Mouse (Mus musculus): Measurements from ENCODE around the gene Lgr5. TPM values are rescaled to one million over a fixed set of nuclear protein-coding genes. Genes with fewer than 3 reads are reported as not detected.

Gene Lgr5
- total RNA-seq, 2 experiments from 2014 or later: not detected

DNA sequence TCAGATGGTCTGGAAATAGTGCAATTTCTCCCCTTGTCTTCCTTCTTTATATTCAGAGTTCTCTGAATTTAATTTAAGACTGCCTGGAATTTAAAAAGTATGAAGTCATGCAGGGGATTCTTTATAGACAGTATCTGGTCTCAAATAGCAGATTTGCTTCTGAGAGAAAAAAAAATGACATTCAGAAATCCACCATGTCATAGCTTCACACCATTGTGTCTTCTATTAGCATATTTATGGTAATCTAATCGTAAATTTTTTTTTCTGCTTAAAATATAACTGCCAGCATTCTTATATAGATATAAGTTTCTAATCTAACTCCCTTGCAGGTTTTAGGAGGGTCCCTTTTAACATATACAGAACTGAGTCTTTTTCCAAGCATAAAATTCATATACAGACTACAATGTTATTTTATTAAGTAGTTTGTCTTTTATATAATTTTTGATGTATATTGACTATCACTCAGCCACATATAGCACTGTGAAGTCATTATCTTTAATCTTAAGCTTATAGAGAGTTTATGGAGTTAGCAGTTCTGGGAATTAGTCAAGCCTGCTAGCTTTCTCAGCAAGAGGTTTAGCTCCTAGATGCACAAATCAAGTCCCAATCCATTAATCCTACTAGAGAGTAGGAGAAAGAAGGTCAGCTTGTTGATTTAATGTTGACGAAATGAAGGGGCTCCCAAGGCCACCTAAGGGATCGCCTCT is 15.7 kb downstream of the Lgr5 start:
- ATAC-seq (replicated peaks; ENCODE audit: low FRiP score, poor library complexity, severe bottlenecking): no peak

DNA sequence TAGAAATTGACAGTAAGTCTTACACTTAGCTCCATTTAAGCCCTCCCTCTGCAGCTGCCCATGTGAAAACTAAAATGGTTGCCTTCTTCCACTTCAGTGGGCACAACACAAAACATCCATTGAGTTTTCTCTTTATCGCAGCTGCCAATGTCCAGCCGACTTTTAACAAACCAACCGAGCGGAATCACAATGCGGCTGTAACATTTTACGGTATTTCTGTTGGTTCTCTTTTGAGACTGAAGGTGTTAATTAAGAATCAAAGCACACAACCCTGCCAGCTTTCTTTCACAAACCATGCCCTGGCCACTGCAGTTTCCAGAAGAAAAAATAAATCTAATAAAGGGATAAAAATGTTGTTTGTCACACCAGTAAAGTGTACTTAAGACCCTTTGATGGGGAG is 16.3 kb downstream of the Lgr5 start:
- ATAC-seq (replicated peaks; ENCODE audit: low FRiP score, poor library complexity, severe bottlenecking): no peak

DNA sequence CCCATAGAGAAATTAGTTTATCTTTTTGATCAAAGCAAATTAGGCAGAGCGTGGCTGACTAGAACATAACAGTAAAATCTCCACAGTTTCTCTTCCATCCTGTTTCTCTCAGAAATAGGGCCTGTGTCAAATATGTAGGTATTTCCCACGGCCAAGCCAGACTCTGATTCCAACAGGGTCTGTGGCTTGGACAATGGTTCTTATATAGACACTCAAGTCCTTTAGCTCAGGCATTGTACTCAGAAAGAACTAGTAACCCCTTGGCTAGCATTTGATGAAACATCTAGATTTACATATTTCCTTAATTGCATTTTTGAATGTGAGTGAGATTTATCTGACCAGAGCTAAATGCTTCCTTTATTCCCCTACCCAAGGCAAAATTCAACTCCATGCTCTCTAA is 17.0 kb downstream of the Lgr5 start:
- no peak for ATAC-seq (replicated peaks; ENCODE audit: low FRiP score, poor library complexity, severe bottlenecking)

- no peak for ATAC-seq (replicated peaks; ENCODE audit: low FRiP score, poor library complexity, severe bottlenecking)
These were observed 17.7 kb downstream of the Lgr5 start, which contains the start of gene A930009A15Rik for GRCm38 (mm10) chr10:115569712-115570491. Gene A930009A15Rik (plus strand): TSS chr10:115569986.

DNA sequence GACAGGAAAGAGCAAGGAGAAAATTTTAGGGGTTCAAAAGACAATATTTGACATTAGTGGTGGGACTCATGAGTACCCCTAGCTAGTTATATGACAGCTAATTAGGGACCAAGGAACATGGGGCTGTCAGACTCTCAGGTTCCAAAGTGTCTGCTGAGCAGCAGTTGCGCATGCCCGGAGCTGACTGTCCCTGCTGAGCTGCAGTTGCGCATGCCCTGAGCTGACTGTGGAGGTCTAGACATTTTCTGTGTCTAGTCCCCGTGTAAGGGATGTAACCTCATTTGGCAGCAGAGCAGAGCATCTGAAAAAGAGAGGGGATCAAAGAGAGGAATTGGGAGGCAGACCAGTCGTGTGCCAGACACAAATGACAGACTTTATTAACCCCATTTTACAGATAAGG is 23.6 kb downstream of the Lgr5 start:
- ATAC-seq (replicated peaks; ENCODE audit: low FRiP score, poor library complexity, severe bottlenecking): no peak

DNA sequence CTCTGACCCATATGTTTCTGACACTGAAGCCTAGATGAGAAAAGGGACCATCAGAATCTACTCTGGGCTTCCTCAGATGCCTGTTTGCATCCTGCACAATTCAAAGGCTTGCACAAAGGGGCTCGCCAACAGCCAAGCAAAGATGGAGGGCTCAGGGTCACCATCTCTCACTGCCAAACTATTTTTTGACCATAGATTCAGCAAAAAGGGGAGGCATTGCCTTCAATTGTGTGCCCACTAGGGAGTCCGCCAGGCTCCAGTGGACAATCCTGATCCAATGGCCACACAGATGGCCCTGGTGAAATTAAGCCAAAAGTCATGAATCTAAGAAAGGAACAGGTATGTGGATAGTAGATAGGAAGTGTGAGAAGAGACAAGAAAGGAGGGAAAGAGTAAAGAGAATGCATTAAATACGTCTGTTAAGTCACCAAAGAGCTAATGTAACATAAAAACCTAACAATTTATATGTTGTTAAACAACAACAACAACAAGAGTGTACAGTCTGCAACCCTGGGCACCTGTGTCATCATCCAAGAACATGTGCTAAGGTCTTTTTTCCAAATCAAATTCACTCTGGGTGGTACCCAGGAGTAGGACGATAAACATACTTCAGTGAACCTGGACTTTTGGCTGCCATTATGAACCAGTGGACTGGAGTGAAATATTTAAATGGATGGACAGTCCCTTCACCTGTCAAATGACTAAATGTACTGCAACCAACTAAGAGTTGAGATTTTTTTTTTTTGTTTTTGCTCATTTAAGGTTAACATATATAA is 24.5 kb downstream of the Lgr5 start:
- no peak for ATAC-seq (replicated peaks; ENCODE audit: low FRiP score, poor library complexity, severe bottlenecking)

DNA sequence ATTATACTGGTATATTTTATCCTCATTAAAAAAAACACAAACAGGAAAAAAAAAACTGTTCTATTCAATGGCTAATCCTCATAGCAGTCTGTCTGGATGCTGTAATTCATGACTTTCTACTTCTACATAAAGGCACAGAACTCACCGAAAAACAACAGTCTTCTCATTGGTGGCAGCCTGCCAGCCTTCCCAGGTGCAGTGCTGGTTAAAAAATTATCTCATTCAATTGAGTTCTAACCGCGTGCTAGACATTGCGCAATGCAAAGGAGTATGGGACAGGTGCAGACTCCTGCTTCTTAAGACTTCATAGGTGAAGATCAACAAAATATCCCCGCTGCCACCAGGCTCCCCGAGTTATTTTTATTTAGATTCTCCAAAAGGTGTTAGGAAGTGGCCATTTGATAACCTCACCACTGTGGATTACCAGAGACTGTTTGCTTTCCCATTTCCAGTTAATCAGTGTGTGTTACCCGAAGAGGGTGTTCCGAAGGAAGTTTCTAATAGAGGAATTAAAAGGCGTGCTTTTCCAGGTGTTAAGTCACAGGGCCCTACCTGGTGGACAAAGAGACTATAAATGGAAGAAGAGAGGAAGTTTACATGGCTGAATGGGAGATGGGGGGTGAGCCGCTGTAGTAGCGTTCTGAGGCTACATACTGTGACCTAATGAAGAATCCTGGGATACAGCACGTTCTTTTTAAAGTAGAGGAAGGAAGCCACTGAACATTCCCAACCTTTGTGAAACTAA is 26.3 kb downstream of the Lgr5 start:
- no peak for ATAC-seq (replicated peaks; ENCODE audit: low FRiP score, poor library complexity, severe bottlenecking)

GRCm38 (mm10) chr10:115556738-115557242 is 30.8 kb downstream of the Lgr5 start:
- no peak for ATAC-seq (replicated peaks; ENCODE audit: low FRiP score, poor library complexity, severe bottlenecking)

GRCm38 (mm10) chr10:115555191-115555765 is 32.3 kb downstream of the Lgr5 start:
- ATAC-seq (replicated peaks; ENCODE audit: low FRiP score, poor library complexity, severe bottlenecking): no peak

DNA sequence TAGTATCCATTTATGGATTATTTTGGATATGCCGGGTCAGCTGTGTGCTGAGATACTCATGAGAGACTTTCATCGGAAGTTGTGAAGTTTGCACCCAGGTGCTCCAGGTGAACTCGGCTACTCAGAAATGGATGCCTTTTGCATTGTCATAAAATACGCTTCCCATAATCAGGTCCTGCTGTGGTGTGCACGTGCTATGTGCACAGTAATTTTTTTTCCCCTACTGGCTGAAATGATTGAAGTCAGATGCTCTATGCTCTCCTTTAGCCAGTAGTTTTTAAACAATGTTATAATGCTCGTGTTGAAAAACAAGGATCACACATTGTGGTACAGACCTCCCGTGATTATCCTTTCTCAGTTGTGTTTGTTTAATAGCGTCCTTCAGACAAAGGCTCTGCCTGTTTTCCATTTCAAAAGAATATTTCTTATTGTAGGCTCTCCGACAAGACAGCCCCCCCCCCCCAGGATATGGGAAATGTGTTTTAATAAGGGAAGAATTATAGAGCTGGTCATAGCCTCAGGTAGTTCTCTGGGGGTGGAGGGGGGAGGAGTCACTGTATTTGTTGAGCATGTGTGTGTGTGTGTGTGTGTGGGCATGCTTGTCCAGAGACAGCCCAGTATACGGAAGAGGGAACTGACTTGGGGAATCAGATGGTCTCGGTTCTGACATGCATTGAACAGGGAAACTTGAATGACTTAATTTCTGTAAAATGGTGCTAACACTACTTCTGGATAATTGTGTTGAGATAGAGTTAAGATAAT is 34.0 kb downstream of the Lgr5 start:
- no peak for ATAC-seq (replicated peaks; ENCODE audit: low FRiP score, poor library complexity, severe bottlenecking)

DNA sequence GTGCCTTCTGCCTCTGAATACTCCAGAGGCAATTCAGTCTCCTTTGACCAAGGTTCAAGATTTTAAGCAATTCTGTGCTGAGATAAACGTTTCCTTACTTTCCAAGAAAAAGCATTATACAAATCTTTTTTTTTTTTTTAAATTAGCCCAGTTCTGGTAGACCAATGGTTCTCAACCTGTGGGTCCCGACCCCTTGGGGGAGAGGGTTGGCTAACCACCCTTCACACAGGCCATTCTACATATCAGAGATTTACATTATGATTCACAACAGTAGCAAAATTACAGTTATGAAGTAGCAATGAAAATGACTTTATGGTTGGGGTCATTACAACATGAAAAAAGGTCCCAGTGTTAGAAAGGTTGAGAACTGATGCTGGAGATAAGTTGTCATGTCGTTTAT is 36.5 kb downstream of the Lgr5 start:
- ATAC-seq (replicated peaks; ENCODE audit: low FRiP score, poor library complexity, severe bottlenecking): no peak

GRCm38 (mm10) chr10:115550253-115550652 is 37.3 kb downstream of the Lgr5 start:
- ATAC-seq (replicated peaks; ENCODE audit: low FRiP score, poor library complexity, severe bottlenecking): no peak

- no peak for ATAC-seq (replicated peaks; ENCODE audit: low FRiP score, poor library complexity, severe bottlenecking)
These were observed 44.7 kb downstream of the Lgr5 start for GRCm38 (mm10) chr10:115542917-115543316.

- no peak for ATAC-seq (replicated peaks; ENCODE audit: low FRiP score, poor library complexity, severe bottlenecking)
These were observed 56.8 kb downstream of the Lgr5 start for GRCm38 (mm10) chr10:115530746-115531145.

DNA sequence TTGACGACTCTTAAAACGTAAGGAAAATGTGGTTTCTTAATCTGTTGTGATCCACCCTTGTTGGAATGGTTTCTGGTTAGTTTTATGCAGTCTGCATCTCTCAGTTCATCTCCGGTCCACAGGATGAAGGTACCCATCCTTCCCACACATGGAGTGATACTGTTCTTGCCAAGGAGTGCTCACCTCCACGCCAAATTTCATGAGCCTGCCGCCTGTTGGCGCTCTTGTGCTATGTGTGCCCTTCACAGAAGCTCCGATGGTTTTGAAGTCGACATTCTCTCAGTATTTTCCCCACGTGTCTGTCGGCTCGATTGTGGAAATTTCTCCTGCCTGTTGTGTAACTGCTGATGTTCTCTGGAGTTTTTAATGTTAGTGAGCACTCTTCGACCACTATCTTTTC is 57.8 kb downstream of the Lgr5 start:
- no peak for ATAC-seq (replicated peaks; ENCODE audit: low FRiP score, poor library complexity, severe bottlenecking)

DNA sequence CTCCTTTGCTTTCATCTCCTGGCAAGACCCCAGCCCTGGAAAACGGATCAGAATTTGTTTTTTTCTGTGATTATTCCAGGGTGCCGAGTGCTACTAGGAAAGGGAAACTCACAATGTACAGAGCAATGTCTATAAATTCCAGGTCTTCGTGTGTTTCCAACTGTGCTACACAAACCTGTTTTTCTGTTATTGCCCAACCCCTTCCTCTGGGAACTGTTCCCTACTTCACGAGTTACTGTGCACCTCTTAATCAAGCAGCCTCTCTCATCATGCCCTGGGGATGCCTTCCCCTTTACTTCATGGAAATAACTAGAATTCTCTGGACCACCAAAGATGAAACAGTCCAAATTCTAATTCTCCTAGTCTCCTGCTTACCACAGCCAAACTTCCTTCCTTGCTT is 58.7 kb downstream of the Lgr5 start:
- no peak for ATAC-seq (replicated peaks; ENCODE audit: low FRiP score, poor library complexity, severe bottlenecking)

DNA sequence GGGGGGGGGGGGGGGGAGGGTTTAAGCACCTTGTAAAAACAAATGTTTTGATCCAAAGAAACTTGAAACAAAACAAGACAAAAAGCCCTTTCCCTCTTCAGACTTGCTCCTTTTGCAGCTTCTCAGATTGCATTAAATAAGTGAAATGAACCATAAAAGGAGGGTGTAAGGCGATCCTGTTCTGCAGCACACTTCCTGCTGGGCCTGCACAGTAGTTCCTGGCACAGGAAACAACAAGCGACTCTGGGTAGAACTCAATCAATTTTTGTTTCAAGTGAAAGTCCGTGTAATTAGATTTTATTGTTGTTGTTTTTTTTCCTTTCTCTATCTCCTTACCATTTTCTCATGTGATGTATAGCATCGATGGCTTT is 66.5 kb downstream of the Lgr5 start:
- ATAC-seq (replicated peaks; ENCODE audit: low FRiP score, poor library complexity, severe bottlenecking): no peak

- ATAC-seq (replicated peaks; ENCODE audit: low FRiP score, poor library complexity, severe bottlenecking): no peak
These were observed 67.1 kb downstream of the Lgr5 start for GRCm38 (mm10) chr10:115520200-115521080.

All from erythroblast, adult 5-6 weeks (primary cell).